Mouse (Mus musculus) yolk sac, embryonic 10.5 days (tissue): ENCODE data around the gene Sgms1.

Experiments
- DNase-seq: peaks from one replicate; pipeline ENCODE4 v3.0.0-alpha.2; 2017; ENCODE audit warnings: low spot score

The Sgms1 gene

GRCm38 (mm10) chr19:32179514-32179913, 210.0 kb downstream of the Sgms1 start:
- peak; percentile 56 for DNase-seq

DNA sequence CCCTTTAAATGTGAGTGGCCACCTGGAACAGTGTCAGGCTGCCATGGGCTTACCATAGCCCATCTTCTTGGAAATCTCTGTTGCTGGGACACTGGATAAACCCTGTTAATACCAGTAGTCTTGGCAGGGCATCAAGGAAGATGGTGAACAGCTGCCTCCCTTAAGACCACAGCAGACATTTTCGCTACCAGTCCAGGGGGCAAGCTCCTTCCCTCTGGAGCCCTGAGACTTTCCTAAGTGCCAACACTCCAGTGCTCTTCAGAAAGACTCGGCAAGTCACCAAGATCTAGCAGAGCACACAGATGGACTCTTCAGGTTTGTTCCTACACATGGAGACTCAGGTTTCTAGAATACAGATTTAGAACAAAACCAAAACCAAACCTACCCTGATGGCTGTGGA, 211.4 kb downstream of the Sgms1 start:
- no peak for DNase-seq

DNA sequence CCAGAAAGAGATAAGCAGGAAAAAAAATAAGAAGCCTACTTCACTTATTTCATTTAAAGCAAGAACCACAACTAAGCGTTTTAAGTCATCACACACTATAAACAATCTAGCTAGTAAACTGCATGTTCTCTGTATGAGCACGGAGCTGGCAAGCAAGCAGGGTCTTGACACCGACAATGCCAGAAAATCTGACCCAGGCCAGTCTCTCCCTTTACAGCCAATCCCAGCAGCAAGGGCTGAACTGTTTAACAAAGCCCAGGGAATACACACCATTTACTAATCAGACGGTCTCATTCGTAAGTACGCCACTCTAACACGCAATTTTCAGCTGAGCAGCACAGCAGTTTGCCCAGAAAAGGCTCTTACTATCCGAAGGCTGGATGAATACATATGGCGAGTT, 213.1 kb downstream of the Sgms1 start:
- no peak for DNase-seq

DNA sequence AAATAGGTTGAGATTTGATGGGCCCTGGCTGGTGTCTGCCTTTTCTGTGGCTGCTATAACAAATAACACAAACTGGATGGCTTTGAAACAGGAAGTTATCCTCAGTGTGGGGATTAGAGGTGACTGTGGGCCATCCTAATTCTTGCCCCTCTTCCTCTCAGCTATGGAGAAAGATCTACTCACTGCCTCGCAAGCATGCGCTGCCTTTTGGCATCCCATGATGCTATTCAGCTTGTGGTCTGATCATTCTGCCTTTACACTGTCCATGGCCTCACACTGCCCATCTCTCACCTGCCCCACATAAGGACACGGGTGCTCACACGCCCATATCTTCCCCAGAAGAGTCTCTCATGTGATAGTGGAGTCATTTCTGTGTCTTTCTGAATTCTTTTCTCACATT, 213.5 kb downstream of the Sgms1 start:
- DNase-seq: no peak

- DNase-seq: no peak
Observed at GRCm38 (mm10) chr19:32175013-32175412, 214.5 kb downstream of the Sgms1 start.

DNA sequence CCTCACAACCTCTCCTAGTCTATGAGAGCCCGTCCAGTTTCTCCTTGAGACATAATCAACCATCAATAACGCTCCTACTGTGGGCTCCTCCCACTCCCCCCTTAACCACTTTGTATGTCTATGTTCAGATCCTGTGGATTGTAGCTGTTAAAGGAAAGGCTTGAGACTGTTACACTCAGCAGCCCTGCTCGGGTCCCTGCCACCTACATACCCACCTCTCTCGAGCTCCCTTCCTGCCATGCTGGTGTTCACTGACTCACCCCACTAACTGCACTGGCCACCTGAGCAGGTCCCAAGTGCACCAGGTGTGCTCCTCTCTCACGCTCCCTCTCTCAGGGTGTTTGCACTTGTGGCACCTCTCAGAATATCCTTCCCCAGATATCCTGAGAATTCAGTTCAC, 215.0 kb downstream of the Sgms1 start:
- no peak for DNase-seq

DNA sequence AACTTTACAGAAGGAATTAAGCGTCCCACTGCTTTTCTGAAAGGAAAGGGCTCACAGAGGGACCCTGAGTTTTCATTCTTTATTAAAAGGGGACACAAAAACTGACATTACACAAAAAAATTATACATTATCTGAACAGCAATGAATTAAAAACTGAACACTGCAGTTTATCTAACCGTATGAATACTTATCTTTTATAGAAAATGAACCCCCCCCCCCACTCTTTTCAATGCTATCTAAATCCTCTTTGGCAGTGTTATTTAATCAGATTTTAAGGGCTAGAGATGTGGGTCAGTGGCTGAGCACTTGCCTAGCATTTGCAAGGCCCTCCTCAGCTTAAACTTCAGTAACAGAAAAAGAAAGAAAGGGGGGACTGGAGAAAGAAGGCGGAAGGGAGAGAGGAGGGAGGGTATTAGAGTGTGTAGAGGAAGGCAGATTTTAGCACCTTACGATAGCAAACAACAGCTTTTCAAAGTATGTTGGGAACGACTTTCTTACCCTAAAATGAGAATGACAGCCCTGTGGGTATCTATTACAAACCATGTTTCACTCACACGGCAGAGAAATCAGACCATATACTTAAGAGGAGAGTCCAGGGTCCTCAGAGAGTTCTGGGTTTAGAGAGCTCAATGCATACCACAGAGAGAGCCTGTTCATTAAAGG, 215.9 kb downstream of the Sgms1 start:
- DNase-seq: no peak

DNA sequence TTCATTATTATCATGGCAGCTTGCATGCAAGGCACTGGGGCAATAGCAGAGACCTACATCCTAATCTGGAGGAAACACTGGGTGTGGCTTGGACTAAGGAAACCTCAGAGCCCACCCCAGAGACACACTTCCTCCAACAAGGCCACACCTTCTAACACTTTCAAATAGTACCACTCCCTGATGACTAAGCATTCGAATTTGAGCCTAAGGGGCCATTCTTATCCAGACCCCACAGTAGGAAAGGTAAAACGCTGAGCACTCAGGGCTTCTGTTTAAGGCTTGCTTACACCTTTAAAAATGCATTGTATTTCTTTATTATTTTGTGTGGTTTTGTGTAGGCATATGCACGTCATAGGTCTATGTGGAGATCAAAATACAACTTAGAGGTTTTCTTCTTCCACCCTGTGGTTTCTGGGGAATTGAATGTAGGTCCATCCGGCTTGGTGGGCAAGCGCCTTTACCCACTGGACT, 217.0 kb downstream of the Sgms1 start:
- peak; percentile 36 for DNase-seq

DNA sequence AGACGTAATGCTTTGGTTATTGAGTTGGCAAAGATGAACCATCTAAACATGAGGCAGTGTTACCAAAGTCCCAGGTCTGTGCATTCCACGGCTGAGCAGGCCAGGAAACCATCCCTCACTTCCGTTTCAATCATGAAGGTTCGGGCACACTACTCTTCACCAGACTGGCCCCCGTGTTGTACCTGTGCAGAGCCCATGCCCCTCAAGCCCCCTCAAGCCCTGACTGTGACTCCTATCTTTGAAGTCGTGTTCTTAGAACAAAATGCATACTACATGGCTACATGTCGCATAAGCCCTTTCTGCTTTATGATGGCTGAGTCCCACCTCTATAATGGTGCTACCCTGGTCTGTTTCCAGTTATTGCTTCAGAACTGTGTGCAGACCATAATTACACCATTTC, 217.5 kb downstream of the Sgms1 start:
- no peak for DNase-seq

GRCm38 (mm10) chr19:32169634-32170540, 219.6 kb downstream of the Sgms1 start:
- no peak for DNase-seq

- no peak for DNase-seq
Observed at GRCm38 (mm10) chr19:32168031-32168430, 221.5 kb downstream of the Sgms1 start.

- no peak for DNase-seq
Observed at GRCm38 (mm10) chr19:32166823-32167605, 222.5 kb downstream of the Sgms1 start.

- no peak for DNase-seq
Observed at GRCm38 (mm10) chr19:32165711-32166110, 223.8 kb downstream of the Sgms1 start.

DNA sequence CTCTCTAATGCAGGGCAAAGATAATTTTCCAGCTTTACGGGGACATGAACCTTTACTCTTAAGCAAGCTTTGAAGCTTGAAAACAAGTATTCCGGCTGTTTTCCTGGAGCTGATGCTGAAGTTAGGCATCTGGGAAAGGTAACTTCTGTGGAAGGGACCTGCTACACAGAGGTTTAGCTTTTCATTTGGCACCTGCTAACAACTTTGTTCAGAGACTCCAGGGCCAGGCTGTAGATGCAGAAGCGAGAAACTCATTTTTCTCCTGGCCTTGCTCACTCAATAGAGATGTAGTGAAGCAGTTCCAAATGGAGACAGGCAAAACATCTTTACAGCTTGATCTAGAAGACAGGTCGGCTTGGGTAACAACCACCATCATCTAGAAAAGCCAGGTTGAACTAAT, 225.4 kb downstream of the Sgms1 start:
- DNase-seq: no peak

DNA sequence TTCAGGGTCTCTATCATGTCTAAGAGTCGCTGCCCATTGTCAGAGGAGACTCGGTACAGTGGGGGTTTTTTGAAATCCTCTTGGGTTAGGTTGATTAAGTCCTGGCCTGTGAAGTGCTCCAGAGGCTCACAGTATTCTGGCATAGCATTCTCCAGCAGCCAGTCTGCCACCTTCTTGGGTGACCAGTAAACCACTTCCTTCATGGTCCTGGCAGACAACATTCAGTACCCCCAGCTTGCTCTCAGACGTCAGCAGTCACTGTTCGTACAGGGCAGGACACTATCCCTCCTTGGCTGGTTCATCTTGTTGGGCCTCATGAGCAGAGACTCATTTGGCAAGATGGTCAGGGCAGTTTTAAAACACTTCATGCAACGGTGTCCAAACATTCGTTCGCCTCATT, 229.6 kb downstream of the Sgms1 start:
- DNase-seq: no peak

- DNase-seq: no peak
Observed at GRCm38 (mm10) chr19:32159168-32159567, 230.3 kb downstream of the Sgms1 start.

GRCm38 (mm10) chr19:32157045-32157444, 232.5 kb downstream of the Sgms1 start:
- peak; percentile 59 for DNase-seq

GRCm38 (mm10) chr19:32152529-32152928, 237.0 kb downstream of the Sgms1 start:
- DNase-seq: no peak

DNA sequence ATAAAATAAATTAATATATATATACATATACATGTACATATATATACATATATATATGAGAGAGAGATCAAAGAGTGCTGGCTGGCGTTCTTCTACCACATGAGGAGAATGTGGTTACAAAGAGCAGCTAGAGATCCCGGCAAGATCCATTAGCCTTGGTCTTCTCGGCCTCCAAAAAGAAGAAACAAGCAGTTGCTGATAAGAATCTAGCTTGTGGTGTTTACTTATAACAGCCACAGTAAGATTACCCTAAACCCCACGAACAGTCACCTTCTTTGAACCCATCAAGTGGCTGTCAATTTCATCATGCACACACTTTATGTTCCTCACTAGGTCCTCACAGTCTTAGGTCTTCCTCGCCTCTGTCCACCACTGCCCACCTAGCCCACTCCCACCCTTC, 240.8 kb downstream of the Sgms1 start:
- no peak for DNase-seq

GRCm38 (mm10) chr19:32142383-32142782, 247.1 kb downstream of the Sgms1 start:
- DNase-seq: no peak

DNA sequence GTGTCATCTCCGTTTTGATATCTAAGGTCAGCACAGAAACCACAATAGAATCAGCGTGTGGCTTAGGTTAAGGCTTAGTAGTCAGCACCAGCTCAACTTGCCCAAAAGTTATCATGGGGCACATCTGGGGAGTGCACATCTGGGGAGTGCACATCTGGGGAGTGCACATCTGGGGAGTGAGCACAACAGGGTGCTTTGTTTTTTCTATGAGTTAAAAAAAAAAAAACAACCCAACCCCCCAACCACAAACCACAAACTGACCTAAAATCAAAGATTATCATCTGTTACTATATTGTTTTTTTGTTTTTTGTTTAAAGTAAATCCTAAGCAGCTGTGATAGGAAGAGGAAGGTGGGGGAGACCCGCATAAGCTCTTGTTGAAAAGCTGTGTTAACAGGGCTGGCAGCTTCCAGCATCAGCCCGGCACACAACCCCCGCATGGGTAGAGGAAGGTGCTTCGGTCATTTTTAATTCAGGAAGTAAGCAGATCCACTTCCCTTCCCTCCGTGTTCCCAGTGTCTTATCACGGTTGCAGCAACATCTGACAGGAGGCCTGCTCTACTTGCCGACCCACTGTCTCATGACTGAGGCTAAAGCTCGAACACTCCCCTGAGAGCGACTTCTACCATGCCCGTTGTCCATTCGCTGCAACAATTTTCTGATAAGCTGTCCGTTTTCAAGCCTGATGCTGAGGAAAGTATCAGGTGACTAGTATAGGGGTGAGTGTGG, 251.0 kb downstream of the Sgms1 start:
- DNase-seq: no peak

DNA sequence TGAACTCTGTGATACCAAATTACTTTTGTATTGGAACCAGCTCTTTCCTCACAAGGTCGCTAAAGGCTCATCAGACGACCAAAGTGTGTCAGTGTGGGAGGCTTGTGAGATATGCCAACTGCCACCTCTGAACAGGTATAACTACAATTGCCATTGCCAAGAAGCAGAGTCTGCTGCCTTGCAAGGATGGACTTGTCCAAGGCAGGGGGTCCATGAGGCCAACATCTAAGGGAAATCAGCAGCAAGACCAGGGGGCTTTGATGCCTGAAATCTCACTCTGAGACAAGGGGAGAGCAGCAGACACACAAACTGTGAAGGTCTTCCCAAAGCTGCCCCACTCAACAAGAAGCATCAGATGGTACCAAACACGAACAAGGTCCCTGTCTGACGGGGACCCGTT, 251.6 kb downstream of the Sgms1 start:
- no peak for DNase-seq
